Mouse (Mus musculus) ES-E14 (cell line): ENCODE results near the gene Hoxb5.

ENCODE experiments used
- CHD2 ChIP-seq: IDR thresholded peaks from 2 replicates; pipeline ENCODE4 v1.6.1; 2014; ENCODE audit warnings: mild to moderate bottlenecking, low read depth, low read length, inconsistent platforms
- HCFC1 ChIP-seq: IDR thresholded peaks from 2 replicates; pipeline ENCODE4 v1.6.1; 2012; ENCODE audit warnings: low read length, inconsistent platforms, borderline replicate concordance; ENCODE audit not compliant: insufficient read depth
- MAFK ChIP-seq: IDR thresholded peaks from 2 replicates; pipeline ENCODE4 v1.6.1; 2014; ENCODE audit warnings: mild to moderate bottlenecking, low read depth, low read length, inconsistent platforms; ENCODE audit not compliant: insufficient read depth
- ZC3H11A ChIP-seq: IDR thresholded peaks from 2 replicates; pipeline ENCODE4 v1.6.1; 2012; ENCODE audit warnings: low read depth, mild to moderate bottlenecking, inconsistent platforms, low read length, borderline replicate concordance
- ZNF384 ChIP-seq: IDR thresholded peaks from 2 replicates; pipeline ENCODE4 v1.6.1; 2012; ENCODE audit warnings: low read depth, low read length, inconsistent platforms

DNA sequence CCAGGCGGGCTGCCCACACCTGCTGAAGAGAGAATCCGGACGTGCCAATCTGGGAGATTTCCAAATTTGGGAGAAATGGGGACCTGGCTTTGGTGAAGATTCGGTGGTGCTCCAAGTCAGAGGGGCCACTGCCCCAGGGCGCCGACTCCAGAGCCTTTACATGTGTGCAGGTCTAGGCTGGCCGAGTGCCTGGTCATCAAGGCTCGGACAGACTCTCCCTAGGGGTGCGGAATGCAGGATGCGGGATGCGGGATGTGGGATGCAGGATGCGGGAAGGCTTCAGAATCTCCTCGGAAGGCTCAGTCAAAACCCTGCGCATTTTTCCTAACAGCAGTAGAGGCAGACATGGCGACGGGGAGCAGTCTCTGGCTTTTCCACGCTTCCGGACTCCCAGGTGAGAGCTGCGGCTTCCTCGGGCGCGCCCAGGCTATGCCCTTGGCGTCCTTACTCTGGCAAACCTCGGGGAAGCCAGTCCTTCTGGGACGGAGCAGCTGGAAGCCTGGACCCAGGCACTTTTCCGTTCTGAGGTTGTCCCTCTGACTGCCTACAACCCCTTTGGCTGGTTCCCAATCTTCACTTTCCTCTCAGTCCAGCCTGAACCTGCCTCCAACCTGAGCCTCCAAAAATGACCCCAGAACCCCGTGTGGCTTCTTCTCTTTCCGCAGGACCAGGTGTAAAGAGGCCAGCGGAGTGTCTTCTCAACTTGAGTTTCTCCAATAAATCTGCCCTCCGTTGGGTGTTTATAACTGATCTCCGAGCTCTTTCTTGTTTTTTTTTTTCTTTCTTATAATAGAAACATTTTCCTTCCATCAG is 23.5 kb upstream of the Hoxb5 start:
- TF ChIP-seq ZNF384 = no peak
- no peak for TF ChIP-seq HCFC1
- no peak for TF ChIP-seq CHD2
- TF ChIP-seq ZC3H11A = no peak
- TF ChIP-seq MAFK = no peak
